Comparison of ENCODE assay signal across 24 mouse cellular contexts in the genomic region with DNA sequence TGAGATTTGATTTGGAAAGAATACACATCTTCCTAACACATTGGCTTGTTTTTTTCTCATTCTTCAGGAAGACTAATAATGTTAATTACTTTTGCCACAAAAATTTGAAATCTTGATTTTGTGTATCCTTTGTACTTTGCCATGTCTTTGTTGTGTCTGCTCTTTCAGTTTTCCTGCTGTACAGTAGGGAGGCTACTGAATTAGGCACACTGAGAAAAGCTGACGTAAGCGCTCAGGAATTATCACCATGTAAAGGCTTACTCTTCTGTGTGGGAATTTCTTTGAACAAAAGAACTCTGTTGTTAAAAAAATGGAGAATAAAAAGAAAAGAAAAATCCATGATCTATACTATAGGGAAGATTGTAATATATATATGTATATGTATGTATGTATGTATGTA.
A peak's percentile ranks its signal among the peaks of the same experiment; 100 is the strongest.
DNase-seq lines count a peak whose midpoint lies in the region; ATAC-seq and TF ChIP-seq lines count a peak whose summit lies in the region.
"Had no signal": no experiment of that assay in that cellular context is flagged by ENCODE, and none has a peak within 500 bp of the region (broad histone marks: within the 10 kb centered on the region; RNA-seq: fewer than 3 reads in every experiment).

No protein-coding gene starts in this region.

- H3K4me1 ChIP-seq in forebrain, embryonic 14.5 days (ENCODE audit: control insufficient read depth, insufficient read depth, low read length), result peaks cover 13% of the 10 kb centered on the region; the same call in 1 of the 2 replicates
- peaks cover 7% of the 10 kb centered on the region; the same call in 1 of the 2 replicates for H3K4me1 ChIP-seq in forebrain, embryonic 12.5 days
- no peaks in the 10 kb centered on the region for H3K4me1 ChIP-seq in liver, embryonic 12.5 days
- H3K4me1 ChIP-seq: intestine, embryonic 15.5 days had no signal

- whole genome bisulfite sequencing in forebrain, embryonic 14.5 days, result 54% methylated on average over 2 of the region's 2 CpGs
- WGBS in forebrain, embryonic 12.5 days, result 86% methylated on average over 2 of the region's 2 CpGs
- WGBS in liver, embryonic 12.5 days (ENCODE audit: insufficient replicate concordance), result 75% methylated on average over 2 of the region's 2 CpGs

- no peak for TF ChIP-seq CTCF in layer of hippocampus, adult 2 months (conservative IDR thresholded peaks at IDR 0.05)

- ATAC-seq in forebrain, embryonic 14.5 days, result 0 out of 2 replicates have a peak, but pooled peaks have one; percentile 53
- ATAC-seq in forebrain, embryonic 12.5 days (ENCODE audit: low FRiP score), result no peak
- ATAC-seq in liver, embryonic 12.5 days, result no peak
- ATAC-seq: activated CD4-positive, CD25-positive, alpha-beta regulatory T cell, adult 4 months; hindbrain, embryonic 16.5 days; intestine, embryonic 15.5 days had no signal

- H3K4me3 ChIP-seq in forebrain, embryonic 14.5 days (ENCODE audit: low read depth, low read length), result no peak overlapping the region
- H3K4me3 ChIP-seq in forebrain, embryonic 12.5 days (replicated peaks), result no peak overlapping the region
- H3K4me3 ChIP-seq in layer of hippocampus, adult 2 months, result no peak overlapping the region
- no peak overlapping the region for H3K4me3 ChIP-seq in liver, embryonic 12.5 days
- H3K4me3 ChIP-seq: heart, embryonic 12.5 days; heart, embryonic 15.5 days; hindbrain, embryonic 10.5 days; hindbrain, embryonic 13.5 days; intestine, embryonic 15.5 days had no signal

- no peaks in the 10 kb centered on the region for H3K27me3 ChIP-seq in forebrain, embryonic 14.5 days (replicated peaks; ENCODE audit: control insufficient read depth, insufficient read depth, low read length)
- no peaks in the 10 kb centered on the region for H3K27me3 ChIP-seq in forebrain, embryonic 12.5 days
- H3K27me3 ChIP-seq in liver, embryonic 12.5 days (replicated peaks), result no peaks in the 10 kb centered on the region
- H3K27me3 ChIP-seq: CH12.LX; heart, embryonic 12.5 days; heart, embryonic 15.5 days; hindbrain, embryonic 13.5 days; intestine, embryonic 15.5 days had no signal

- no peak overlapping the region for H3K9ac ChIP-seq in forebrain, embryonic 14.5 days (ENCODE audit: low read length)
- no peak overlapping the region for H3K9ac ChIP-seq in forebrain, embryonic 12.5 days
- no peak overlapping the region for H3K9ac ChIP-seq in liver, embryonic 12.5 days
- H3K9ac ChIP-seq: heart, embryonic 12.5 days; heart, embryonic 15.5 days; hindbrain, embryonic 13.5 days; intestine, embryonic 15.5 days had no signal

- H3K36me3 ChIP-seq in forebrain, embryonic 14.5 days (ENCODE audit: control insufficient read depth, insufficient read depth, low read length), result no peaks in the 10 kb centered on the region
- H3K36me3 ChIP-seq in forebrain, embryonic 12.5 days (replicated peaks), result no peaks in the 10 kb centered on the region
- no peaks in the 10 kb centered on the region for H3K36me3 ChIP-seq in liver, embryonic 12.5 days
- H3K36me3 ChIP-seq: G1E; heart, embryonic 12.5 days; heart, embryonic 15.5 days; hindbrain, embryonic 10.5 days; hindbrain, embryonic 13.5 days; intestine, embryonic 15.5 days had no signal

- H3K27ac ChIP-seq in forebrain, embryonic 14.5 days (ENCODE audit: low read depth, low read length), result no peak overlapping the region
- H3K27ac ChIP-seq in forebrain, embryonic 12.5 days, result no peak overlapping the region
- H3K27ac ChIP-seq in layer of hippocampus, adult 2 months, result peak overlapping the region; percentile 37; the same call in 1 of the 2 replicates
- no peak overlapping the region for H3K27ac ChIP-seq in liver, embryonic 12.5 days
- H3K27ac ChIP-seq: heart, embryonic 15.5 days; hindbrain, embryonic 10.5 days; hindbrain, embryonic 13.5 days; intestine, embryonic 15.5 days had no signal

- DNase-seq in forebrain, embryonic 14.5 days (ENCODE audit: low spot score), result peak; percentile 68
- no peak for DNase-seq in layer of hippocampus, adult 2 months (ENCODE audit: low spot score in 2 of 2)
- no peak for DNase-seq in layer of hippocampus, postnatal 36 days
- peak; percentile 14 for DNase-seq in R1 (ENCODE audit: low read depth, low spot score)
- DNase-seq: adrenal gland, adult 8-10 months; adrenal gland, postnatal 25 days; B cell, adult 2 months; cerebellum, adult 18-20 months; cerebellum, adult 9-10 months; gastrocnemius, postnatal 25 days; heart, adult 18-20 months; heart, postnatal 36 days; kidney, adult 11 months had no signal

- no peaks in the 10 kb centered on the region for H3K9me3 ChIP-seq in forebrain, embryonic 14.5 days (replicated peaks; ENCODE audit: control insufficient read depth, low read length)
- no peaks in the 10 kb centered on the region for H3K9me3 ChIP-seq in forebrain, embryonic 12.5 days
- no peaks in the 10 kb centered on the region for H3K9me3 ChIP-seq in liver, embryonic 12.5 days (replicated peaks)
- H3K9me3 ChIP-seq: heart, embryonic 12.5 days; heart, embryonic 15.5 days; hindbrain, embryonic 10.5 days; hindbrain, embryonic 13.5 days; intestine, embryonic 15.5 days had no signal

- no peak overlapping the region for H3K4me2 ChIP-seq in forebrain, embryonic 14.5 days (ENCODE audit: low read length)
- no peak overlapping the region for H3K4me2 ChIP-seq in forebrain, embryonic 12.5 days
- no peak overlapping the region for H3K4me2 ChIP-seq in liver, embryonic 12.5 days
- H3K4me2 ChIP-seq: hindbrain, embryonic 13.5 days; intestine, embryonic 15.5 days had no signal

Comparison
In these comparisons a context has a peak if more than half of its experiments do, and no peak if none do; other contexts are left out.
1. DNase-seq: peak in forebrain, embryonic 14.5 days (single experiment) and R1 (single experiment); none in layer of hippocampus, adult 2 months (0 of 2) and layer of hippocampus, postnatal 36 days (0 of 2).